Mouse (Mus musculus) cerebellum, adult 2 months (tissue): Measurements from ENCODE around the gene Myo3b.

ENCODE experiments used
- CTCF ChIP-seq: fragments of 200-500 bp; IDR thresholded peaks from 2 replicates; pipeline ENCODE4 v1.5.1; 2011; ENCODE audit warnings: low read depth, mild to moderate bottlenecking, control low read depth, low read length, moderate library complexity, borderline replicate concordance; ENCODE audit not compliant: insufficient read depth
- POLR2A ChIP-seq: fragments of 200-500 bp; IDR thresholded peaks from 2 replicates; pipeline ENCODE4 v1.6.1; 2011; ENCODE audit warnings: low read length, control low read depth, borderline replicate concordance; ENCODE audit not compliant: insufficient read depth

DNA sequence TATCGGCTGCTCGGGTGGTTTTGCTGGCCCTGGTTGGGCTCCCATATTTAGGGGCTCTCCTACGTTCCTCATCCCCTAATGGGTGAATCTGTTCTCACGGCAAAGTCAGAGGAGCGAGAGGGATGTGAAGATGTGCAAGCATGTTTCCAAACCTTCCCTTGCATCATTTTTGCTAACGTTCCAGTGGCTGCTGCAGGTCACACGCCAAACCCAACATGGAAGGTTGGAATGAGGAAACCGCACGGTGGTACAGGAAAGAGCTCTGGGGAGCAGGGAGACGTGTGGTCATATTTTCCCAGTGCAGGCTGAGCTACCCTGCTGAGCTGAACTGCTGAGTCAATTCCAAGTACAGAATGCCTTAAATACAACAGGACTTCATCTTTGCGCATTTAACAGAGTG lies 8.9 kb downstream of the Myo3b start:
- TF ChIP-seq POLR2A, result no peak
- no peak for TF ChIP-seq CTCF
